Mouse (Mus musculus): ENCODE data around the gene Slc34a2.

Gene Slc34a2

DNA sequence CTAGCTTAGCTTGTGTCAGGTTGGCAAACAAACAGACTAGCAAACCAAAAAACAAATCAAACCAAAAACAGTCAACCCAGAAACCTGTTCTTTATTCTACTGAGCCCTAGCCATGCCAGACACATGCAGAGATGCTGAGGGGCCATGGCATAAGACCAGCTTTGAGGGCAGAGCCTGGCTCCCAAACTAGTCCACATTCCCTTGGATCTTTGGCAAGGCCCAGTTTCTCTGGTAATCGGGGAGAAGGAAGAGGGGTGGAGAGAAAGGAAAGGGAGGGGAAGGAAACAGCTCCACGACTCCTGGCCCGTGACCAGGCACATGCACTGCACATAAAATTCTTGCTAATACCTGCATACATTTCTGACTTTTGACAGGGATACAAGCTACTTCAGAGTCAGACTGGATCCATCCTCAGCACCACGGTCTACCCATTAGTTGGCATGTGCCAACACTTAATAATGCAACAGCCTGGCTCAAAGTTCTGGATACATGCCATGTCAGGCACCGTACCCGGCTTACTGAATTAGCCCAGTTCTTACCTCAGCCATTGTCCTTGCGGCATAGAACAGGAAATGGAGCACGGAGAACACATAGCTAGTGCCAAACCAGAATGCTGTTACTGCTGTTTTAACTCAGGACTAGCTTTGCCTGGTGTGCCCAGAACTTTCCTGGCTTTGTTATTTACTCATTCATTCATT lies 12.5 kb upstream of the Slc34a2 start:
- no peak for DNase-seq (ENCODE audit: extremely low spot score, low read depth, low spot score)

DNA sequence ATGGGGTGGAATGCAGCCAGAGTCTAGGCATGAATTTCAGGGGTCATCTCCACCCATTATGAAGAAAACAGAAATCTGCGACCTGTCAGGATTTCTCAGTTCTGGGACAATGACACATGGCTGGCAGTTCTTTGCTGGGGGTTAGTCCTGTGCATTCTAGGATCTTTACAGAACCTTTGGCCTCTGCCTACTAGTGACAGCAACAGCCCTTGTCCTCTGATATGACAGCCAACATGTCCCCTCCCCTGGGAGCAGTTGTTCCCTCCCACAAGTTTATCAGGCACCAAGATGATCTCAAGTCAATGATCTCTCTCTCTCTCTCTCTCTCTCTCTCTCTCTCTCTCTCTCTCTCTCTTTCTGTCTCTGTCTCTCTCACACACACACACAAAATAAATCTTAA lies 6.5 kb upstream of the Slc34a2 start:
- no peak for DNase-seq (ENCODE audit: extremely low spot score, low read depth, low spot score)

DNA sequence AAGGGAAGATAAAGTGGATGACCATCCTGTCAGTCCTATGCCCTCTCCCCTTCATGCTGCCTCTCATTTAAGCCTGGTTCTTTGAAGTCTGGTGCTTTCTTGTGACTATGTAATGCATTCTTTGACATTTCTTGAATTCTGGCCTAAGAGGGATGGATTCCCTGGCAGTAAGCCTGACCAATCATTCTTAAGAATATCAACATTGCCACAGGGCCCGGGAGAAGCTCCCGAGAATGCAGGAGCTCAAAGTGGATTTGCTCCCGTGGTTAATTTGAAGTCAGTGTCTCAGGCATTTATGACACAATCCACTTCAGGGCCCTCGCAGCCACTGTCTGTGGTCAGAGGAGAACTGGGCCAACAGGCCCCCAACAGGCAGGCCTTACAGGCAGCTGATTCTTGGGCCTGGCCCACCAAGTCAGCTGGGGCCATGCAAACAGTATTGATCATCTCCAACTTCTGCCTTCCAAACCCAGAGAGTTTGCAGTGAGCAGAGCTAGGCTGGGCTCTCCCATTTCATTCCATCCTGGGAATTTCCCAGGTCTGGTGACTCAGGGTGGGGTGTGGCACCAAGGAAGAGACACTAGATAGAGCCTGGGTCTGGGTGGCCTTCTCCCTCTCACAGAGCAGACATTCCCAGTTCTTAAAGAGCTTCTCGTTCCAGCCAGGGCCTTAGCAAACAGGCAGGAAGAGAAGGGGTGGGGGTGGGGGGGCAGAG lies 4.3 kb downstream of the Slc34a2 start:
- DNase-seq (ENCODE audit: extremely low spot score, low read depth, low spot score), result no peak

DNA sequence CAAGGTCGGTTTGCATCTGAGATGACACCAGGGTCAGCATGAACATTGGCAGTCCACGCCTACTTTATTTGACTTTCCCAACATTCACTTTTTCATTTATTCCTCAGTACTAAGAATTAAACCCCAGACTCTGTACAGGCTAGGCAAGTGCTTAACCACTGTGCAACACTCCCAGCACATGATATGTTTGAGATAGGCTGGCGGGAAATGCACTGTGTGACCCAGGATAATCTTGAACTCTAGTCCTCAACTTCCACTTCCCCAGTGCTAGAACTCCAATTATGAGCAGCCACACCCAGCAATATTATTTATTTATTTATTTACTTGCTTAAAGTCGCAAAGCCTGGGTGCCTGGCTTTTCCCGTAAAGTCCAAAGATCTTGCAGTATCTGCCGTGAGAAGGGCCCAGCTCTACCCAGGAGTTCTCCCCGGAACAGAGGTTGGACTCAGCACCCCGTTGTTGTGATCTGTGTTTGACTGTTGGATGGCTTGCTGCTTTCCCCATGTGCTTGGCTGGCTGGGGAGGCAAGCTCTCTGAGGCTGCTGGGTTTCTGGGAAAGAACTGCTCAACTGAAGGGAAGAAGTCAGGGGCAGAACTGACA lies 5.0 kb downstream of the Slc34a2 start:
- no peak for DNase-seq (ENCODE audit: extremely low spot score, low read depth, low spot score)

DNA sequence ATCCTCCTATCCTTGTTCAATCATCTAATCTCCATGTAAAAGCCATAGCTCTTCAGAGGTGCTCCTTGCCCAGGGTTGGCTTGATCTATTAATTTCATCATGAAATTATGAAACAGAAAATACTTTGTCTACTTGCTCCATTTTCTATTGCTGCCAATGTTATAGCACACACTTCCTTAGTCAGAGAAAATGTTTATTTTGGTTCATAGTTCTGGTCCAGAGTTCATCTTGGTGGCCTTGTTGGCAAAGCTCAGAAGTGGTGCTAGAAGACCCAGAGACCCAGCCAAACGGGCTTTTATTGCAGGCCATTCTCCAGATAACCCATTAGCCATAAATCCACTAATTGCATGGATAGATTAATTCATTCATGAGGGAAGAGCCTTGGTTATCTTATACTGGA lies 5.8 kb downstream of the Slc34a2 start:
- no peak for DNase-seq (ENCODE audit: extremely low spot score, low read depth, low spot score)

DNA sequence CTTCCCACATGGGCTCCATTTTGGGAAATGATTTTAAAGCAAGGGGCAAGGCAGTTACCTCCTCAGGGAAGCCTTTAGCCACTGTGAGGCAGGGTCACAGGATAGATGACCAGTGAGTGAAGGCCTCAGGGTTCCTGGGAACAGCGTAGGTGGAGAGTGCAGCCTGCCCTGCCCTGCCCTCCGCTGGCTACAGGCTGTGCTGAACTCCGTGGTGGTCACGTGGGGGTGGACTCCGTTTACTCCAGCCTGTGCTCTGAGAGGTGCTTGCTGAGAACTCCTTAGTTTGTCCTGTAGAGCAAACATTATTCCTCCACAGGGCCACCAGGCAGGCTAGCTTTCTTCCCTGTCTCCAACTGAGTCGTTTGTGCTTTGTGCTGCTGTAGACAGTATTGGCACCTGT lies 10.1 kb downstream of the Slc34a2 start:
- DNase-seq (ENCODE audit: extremely low spot score, low read depth, low spot score), result no peak

DNA sequence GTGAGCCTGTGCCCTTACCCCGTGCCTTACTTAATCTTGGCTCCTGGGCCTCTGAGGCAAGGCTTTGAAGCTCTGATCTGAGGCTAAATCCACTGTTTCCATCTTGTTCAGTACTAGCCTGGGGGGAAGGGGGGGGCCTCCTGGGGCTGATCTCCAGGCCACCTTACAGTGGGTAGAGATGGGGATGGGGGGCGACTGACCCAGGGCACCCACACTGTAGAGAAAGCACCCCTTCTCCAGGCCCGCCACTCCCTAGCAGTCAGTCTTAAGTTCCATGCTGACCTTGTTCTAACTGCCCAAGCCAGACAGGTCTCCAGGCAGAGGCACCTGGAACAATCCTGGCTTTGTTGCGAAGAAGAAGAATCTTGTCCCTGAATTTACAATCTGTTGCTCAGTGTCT lies 10.7 kb downstream of the Slc34a2 start:
- no peak for DNase-seq (ENCODE audit: extremely low spot score, low read depth, low spot score)

DNA sequence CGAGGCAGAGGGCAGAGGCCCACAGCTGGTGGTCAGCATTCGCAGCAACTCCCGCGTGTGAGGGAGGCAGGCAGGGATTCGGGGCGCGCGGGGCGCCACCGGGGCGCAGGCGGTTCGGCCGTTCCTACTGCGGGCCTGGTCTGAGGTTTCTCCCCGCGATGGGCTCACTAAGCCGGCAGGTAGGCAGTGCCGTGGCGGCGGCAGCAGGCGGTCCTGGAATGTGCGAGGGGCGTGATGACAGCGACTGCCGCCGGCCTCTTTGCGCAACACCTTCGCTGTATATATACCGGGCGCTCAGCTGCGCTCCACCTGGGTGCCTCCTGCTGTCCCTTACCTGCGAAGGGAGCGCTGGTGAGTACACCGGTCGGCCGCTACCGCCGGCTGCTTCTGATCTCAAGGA lies 11.2 kb downstream of the Slc34a2 start:
- DNase-seq (ENCODE audit: extremely low spot score, low read depth, low spot score), result no peak

DNA sequence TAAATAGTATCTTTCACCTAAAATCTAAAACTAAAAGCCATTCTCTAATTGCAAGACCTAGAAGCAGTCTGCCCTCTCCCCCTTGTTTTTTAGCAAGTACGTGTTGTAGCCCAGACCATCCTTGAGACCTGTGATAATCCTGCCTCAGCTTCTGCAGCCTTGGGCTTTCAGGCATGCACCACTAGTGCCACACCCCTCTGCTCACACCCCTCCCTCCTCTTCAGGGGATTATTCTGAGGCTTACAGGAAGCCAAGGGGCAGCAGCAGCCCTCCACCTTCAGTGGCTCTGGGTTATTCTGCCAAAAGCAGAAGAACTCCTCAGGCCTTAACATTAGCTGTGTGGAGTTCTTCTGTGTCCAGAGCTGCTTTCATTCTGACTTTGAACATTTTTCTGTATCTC lies 13.1 kb downstream of the Slc34a2 start:
- DNase-seq (ENCODE audit: extremely low spot score, low read depth, low spot score), result no peak

DNA sequence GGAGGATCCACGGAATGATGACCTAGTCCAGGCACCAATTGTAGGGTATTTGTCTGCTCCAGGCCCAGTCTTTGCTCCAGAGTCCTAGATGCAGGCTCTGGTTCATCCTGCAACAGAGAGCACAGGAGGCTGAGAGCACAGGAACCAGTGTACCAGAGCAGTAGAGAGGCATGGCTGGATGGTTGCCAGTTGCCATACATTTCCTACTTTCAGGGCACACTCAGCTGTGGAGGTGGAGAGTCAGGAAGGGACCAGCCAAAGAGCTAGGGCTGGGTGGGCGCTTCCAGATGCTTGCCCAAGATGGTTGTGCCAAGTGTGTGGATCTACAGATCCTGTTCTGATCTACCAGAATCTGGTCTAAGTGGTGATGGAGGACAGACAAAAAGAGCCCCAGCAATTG lies 15.4 kb downstream of the Slc34a2 start:
- DNase-seq (ENCODE audit: extremely low spot score, low read depth, low spot score), result no peak

DNA sequence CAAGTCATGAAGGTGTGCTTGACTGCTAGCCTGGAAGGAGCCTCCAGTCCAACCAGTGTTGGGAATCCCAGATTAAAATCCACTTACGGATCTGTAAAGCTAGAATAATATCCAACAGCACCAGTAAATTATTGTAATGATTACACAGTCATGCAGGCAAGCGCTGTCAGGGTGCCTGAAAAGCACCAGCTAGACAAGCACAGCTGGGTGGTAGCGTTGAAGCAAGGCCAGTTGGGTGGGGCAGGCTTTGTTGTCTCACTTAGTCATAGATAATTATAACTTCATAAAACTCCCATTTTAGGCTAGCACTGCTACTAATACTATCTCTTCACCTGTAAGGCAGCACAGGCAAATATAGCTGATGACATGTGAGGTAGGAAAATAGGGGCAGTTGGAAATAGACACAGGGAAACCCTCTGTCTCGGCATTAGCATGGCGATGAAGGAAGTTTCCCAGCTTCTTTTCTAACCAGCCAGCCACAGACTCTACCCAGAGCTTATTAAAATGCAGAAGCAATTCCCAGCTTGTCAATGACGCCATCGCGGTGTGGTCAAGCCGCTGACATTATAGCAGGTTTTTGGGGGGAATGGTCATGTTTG lies 23.8 kb downstream of the Slc34a2 start:
- DNase-seq (ENCODE audit: extremely low spot score, low read depth, low spot score), result no peak

DNA sequence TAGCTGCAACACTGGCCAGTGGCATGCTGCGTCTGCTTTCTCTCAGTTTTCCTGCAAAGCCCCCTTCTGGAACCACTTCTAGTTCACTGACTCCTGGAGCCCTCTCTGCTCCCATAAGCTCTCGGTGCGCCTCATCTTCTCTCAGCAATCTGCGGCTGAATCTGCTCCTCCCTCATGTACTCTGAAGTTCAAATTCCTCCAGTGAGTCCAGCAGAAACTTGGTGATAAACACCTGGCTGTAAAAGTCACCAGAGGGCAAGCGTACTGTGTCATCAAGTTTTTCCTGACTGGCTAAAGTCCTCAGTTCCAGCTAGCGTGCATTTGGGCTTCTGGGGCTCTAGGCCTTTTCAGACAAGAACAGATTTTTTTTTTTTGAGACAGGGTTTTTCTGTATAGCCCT lies 36.7 kb downstream of the Slc34a2 start:
- no peak for DNase-seq (ENCODE audit: extremely low spot score, low read depth, low spot score)

DNA sequence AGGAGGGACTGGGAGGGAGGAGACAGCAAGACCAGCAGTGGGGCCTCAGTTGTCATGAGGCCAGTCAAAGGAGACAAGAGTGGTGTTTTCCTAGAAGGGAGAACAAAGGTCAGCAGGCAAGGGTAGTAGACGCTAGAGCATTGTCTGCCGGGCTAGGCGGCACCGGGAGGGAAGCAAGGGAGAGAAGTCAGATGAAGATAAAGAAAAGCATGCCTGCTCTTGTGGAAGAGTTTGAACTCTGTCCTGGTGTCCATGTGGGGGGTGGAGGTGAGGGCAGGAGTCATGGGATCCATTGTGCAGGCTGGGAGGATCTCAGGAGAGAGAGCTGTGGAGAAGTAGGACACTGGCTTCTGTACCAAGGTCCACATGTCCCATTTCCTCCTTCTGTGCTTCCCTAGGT lies 40.6 kb downstream of the Slc34a2 start:
- no peak for DNase-seq (ENCODE audit: extremely low spot score, low read depth, low spot score)

DNA sequence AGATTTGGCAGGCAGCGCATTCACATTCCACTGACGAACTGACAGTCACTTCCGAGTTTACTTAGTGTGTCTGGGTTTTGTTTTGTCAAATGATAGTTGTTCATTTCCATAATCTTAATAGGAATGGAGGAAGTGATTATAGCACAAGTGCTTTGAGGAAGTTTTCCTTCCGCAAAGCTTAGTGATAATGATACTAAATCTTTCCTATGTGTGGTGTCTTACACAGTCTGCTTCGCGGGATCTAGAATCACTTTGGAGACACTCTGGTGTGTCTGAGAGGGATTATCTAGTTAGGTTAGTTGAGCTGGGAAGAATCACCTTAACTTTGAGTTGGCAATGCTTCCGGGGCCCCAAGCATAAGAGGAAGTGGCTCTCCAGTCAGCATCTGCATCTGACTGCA lies 49.6 kb downstream of the Slc34a2 start:
- no peak for DNase-seq (ENCODE audit: extremely low spot score, low read depth, low spot score)

DNA sequence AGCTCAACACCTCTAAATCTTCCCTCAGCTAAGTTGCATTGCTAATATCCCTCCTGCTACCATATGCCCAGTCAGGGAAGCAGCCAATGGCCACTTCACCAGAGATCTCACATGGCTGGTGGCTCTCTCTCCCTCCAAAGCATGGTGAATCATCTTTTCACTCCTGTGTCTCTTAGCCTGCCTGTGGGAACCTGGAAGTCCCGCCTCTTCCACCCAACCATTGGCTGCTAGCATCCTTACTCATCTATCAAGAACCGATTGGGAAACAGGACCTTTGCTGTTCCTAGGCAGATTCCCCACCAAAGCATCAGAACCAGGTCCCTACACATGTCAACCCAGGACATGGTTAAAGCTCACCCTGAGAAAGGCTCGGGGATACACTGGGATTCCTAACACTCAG lies 53.5 kb downstream of the Slc34a2 start:
- DNase-seq (ENCODE audit: extremely low spot score, low read depth, low spot score), result no peak

DNA sequence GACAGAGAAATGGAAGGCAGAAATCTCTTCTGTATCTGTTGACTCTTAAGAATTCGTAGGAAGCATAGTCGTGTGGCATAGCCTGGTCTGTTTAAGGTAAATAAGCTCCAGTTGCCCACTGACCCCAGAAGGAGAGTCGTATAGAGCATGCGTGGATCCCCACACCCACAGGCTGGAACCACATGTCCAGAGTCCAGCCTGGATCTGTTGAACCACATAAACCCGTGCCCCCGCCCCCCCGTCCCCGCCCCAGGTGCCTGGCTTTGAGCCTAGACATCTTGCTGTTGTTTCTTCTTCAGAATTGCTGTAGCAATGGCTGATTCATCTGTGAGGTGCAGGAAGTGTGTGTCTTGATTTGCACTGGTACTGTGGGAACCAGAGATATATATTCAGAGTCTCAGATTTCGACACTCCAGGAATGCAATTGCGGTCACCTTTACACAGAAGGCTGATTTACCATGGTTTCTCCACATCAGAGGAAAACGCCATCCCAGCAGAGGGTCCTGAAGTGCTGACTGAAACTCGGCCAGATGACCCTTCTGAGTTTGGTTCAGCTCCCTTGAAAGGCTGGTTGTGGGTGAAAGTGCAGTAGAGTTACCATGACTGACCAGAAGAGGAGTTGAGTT lies 64.1 kb downstream of the Slc34a2 start:
- DNase-seq (ENCODE audit: extremely low spot score, low read depth, low spot score), result no peak

DNA sequence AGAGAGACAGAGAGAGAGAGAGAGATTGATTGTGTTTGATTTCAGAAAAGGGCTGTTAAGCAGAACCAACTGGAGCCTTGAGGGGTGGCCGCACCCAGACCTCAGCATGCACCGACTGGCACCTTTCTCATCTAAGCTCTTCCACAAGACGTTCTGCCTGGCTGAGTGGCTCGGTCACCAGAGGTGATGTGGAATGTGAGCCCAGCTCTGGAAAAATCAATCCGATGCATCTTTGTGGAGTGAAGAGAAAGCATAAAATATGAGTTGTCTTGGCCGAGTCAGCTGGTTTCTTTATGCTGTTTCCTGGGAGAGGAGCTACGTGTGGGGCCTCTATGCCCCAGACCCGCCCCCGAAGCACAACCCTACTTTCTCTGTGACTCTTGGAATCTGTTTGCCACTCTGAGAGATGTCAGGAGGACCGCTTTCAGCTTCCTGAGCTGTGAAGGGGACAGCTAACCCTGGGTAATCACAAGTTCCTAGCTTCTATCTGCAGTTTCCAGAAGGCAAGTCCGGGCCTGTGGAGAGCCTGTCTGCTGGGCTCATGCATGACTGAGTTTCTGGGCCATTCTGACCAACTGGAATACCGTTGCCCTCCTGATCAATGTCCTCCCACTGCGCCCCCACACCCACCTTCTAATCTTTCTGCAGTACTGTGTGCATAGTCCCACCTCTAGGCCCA lies 66.4 kb downstream of the Slc34a2 start:
- no peak for DNase-seq (ENCODE audit: extremely low spot score, low read depth, low spot score)

DNA sequence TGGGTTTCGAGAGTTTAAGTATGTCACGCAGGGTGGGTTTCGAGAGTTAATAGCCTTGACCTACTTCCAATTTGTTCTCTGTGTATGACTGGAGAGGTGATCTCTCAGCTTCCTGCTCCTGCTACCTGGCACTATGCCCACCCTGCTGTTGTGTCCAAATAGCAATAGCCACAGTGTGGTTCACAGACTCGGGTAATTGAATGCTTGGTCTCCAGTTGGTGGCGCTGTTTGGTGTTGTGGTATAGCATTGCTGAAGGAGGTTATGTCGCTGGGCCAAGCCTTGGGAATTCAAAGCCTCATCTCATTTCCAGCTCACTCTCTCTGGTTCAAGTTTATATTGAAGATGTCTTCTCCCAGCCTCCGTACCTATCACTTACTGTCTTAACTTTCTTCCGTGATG lies 67.8 kb downstream of the Slc34a2 start:
- no peak for DNase-seq (ENCODE audit: extremely low spot score, low read depth, low spot score)

DNA sequence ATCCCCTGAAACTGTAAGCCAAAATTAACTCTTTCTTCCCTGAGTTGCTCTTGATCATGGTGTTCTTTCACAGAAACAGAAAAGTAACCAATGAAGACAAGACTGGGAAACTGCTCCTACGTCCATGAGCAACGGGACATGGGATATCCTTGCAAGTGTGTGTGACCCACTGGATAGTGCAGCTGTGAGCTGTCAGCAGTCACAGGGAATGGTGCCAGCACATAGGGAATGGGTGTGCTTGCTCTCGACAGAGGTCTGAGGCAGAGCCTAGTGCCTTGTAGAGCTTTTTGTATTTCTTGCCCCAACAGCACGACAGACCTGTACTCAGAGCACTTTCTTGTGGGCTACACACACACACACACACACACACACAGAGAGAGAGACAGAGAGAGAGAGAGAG lies 68.2 kb downstream of the Slc34a2 start:
- DNase-seq (ENCODE audit: extremely low spot score, low read depth, low spot score), result no peak

DNA sequence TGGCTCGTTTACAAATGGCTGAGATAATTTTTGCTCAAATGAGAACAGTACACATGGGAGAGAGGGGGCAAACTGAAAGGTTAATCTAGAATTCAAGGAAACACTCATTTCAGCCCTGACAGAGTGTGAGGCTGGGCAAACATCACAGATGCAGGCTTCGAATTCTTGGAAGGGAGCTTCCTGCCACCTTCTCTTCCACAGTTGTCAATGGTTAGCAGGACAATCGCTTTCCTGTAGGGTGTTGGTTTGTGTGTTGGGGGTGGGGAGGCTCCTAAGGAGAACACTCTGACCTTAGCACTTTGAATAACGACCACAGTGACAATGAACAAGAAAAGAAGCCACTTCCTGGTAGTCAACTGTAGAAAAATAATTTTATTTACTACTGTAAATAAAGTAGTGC lies 68.8 kb downstream of the Slc34a2 start:
- DNase-seq (ENCODE audit: extremely low spot score, low read depth, low spot score), result no peak

DNA sequence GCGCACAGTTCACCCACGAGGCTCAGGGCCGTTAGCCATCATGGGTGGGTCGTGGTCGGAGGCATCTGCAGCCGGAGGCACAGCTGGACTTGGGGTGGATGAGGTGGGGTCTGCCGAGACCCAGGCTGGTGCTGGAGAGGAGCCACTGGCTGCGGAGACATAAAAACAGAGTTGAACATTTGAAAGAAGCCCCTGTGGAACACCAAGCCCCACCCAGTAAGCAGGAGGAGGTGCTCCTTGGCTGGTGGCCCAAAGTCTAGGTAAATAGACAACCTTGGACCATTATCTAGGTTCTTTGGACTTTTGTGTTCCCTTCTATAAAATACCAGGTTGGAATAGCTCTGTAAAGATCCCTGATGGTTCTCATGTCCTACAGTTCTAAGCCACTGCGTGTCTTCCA lies 70.1 kb downstream of the Slc34a2 start:
- no peak for DNase-seq (ENCODE audit: extremely low spot score, low read depth, low spot score)

Data from hindlimb bud, embryonic 11.5 days (tissue).